Mouse (Mus musculus): ENCODE measurements around the gene Col4a2.

GRCm38 (mm10) chr8:11396111-11396510, 83.5 kb downstream of the Col4a2 start:
- TF ChIP-seq CTCF (conservative IDR thresholded peaks at IDR 0.05; ENCODE audit: low read length) = no peak
- TF ChIP-seq NANOG (IDR thresholded peaks at IDR 0.05; ENCODE audit: borderline replicate concordance, low read length) = no peak
